Mouse (Mus musculus): ENCODE measurements at regions not wholly inside any gene's neighbourhood (a gene's known extent, or its start where the extent isn't known, plus 50 kb on each side); places are given as distances from the start of the nearest gene placed in this dataset.

GRCm38 (mm10) chr6:93119482-93119881, 176.2 kb upstream of the Adamts9 start:
- DNase-seq = no peak

GRCm38 (mm10) chr6:93113361-93113760, 170.1 kb upstream of the Adamts9 start:
- no peak for DNase-seq

- DNase-seq = no peak
Measured at GRCm38 (mm10) chr6:93094730-93095360, 151.6 kb upstream of the Adamts9 start.

GRCm38 (mm10) chr6:93093770-93094169, 150.5 kb upstream of the Adamts9 start:
- no peak for DNase-seq

GRCm38 (mm10) chr6:93087329-93087728, 144.0 kb upstream of the Adamts9 start:
- no peak for DNase-seq

GRCm38 (mm10) chr6:93084286-93084685, 141.0 kb upstream of the Adamts9 start:
- no peak for DNase-seq

GRCm38 (mm10) chr6:93083716-93084115, 140.4 kb upstream of the Adamts9 start:
- DNase-seq = no peak

GRCm38 (mm10) chr6:93082205-93082604, 138.9 kb upstream of the Adamts9 start:
- no peak for DNase-seq

- no peak for DNase-seq
Measured at GRCm38 (mm10) chr6:93076681-93077080, 133.4 kb upstream of the Adamts9 start.

GRCm38 (mm10) chr6:93075867-93076266, 132.6 kb upstream of the Adamts9 start:
- no peak for DNase-seq

- DNase-seq = no peak
Measured at GRCm38 (mm10) chr6:93075011-93075410, 131.7 kb upstream of the Adamts9 start.

- DNase-seq = no peak
Measured at GRCm38 (mm10) chr6:93070916-93071315, 127.6 kb upstream of the Adamts9 start.

GRCm38 (mm10) chr6:93067808-93068207, 124.5 kb upstream of the Adamts9 start:
- DNase-seq = no peak

GRCm38 (mm10) chr6:93066553-93067376, 123.5 kb upstream of the Adamts9 start:
- DNase-seq = no peak

- DNase-seq = peak; percentile 38
Measured at GRCm38 (mm10) chr6:93065917-93066552, 122.7 kb upstream of the Adamts9 start.

GRCm38 (mm10) chr6:93065366-93065765, 122.1 kb upstream of the Adamts9 start:
- peak; percentile 18 for DNase-seq

- no peak for DNase-seq
Measured at GRCm38 (mm10) chr6:93064366-93064765, 121.1 kb upstream of the Adamts9 start.

- no peak for DNase-seq
Measured at GRCm38 (mm10) chr6:93061741-93062140, 118.4 kb upstream of the Adamts9 start.

GRCm38 (mm10) chr6:93045524-93045923, 102.2 kb upstream of the Adamts9 start:
- no peak for DNase-seq

- no peak for DNase-seq
Measured at GRCm38 (mm10) chr6:93041041-93041440, 97.7 kb upstream of the Adamts9 start.

- DNase-seq = no peak
Measured at GRCm38 (mm10) chr6:93031812-93032330, 88.6 kb upstream of the Adamts9 start.

GRCm38 (mm10) chr6:93026068-93027022, 83.1 kb upstream of the Adamts9 start:
- peak; percentile 48 for DNase-seq

Measured in gastrocnemius, postnatal 10 days (tissue).